Mouse (Mus musculus) T-helper 17 cell (primary cell): Measurements from ENCODE around the gene Snrnp200.
"Not testable (repeated sequence)": the region's sequence is repeated elsewhere in the genome, so short reads cannot be mapped to it uniquely, and the experiment has no call there.

Experiments used
- in situ Hi-C, 2 experiments: fragments of 300-600 bp; cut with MboI, MseI; formaldehyde crosslinking; loops; 1 replicate in 1 of 2; 2 replicates in 1 of 2; pipeline ENCODE4 v1.15.1; 2025; ENCODE audit warnings: high pct_unique_total_duplicates in 2 of 2

Gene Snrnp200

DNA sequence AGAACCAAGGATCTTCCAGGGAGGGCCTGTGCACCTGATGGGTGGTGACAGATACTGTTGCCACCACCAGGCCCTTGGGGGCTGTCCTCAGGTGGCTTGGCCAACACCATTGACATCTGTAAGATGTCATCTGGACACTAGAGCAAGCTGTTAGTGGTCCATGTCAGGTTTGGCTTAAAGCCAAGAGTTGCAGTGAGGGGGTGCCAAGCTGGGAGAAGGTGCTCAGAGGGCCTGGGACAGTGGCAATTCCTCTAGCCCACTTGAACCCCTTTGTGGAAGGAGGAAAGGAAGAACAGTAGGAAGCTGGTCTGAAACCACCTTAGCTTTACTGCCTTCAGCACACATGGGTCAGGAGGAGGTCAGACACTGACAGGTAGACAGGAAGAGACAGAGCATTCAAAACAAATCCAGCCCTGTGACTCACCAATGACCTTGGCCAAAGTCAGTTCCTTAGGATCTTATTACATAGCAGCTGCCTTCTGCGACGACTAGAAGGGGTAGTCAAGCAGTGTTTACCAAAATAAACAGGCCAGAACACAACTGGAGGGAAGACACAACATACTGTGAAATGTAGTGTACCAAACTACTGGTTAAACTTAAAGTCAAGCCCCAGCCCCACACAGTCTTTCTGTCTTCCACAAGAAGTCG is 43.8 kb downstream of the Snrnp200 start:
- in situ Hi-C loops = loop anchor here in 1 of 2 experiments (10.0 kb wide), 2 partner anchors 53 to 83 kb away; partner anchors contain the start of genes Astl and Dusp2

- in situ Hi-C loops = loop anchor here in 1 of 2 experiments (10.0 kb wide), 2 partner anchors 52 to 82 kb away; partner anchors contain the start of genes Astl and Dusp2
Observed at GRCm38 (mm10) chr2:127252787-127253186, 44.6 kb downstream of the Snrnp200 start.

DNA sequence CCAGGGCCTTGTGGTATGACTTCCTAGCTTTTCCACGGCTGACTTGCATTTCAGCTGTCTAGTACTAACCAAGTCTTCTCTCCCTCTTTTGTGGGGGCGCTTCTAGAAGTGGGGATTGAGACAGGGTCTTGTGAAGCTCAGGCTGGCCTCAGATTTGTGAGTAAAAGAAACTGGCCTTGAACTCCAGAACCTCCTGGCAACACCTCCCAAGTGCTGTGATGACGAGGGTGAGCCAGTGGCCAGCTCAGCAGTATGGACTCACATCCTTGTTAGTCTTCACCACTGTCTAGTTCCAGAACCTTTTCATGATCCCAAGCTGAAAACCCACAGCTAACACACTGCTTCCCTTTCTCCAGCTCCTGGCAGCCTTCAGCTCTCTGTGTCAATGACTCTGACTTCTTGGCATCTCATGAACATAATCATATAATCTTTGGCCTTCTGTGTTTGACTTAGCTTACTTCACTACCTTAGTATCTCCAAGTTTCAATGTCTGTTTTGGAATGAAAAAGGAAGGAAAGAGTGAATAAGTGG is 46.5 kb downstream of the Snrnp200 start:
- in situ Hi-C loops = loop anchor here in 1 of 2 experiments (10.0 kb wide), 2 partner anchors 50 to 80 kb away; partner anchors contain the start of genes Astl and Dusp2

DNA sequence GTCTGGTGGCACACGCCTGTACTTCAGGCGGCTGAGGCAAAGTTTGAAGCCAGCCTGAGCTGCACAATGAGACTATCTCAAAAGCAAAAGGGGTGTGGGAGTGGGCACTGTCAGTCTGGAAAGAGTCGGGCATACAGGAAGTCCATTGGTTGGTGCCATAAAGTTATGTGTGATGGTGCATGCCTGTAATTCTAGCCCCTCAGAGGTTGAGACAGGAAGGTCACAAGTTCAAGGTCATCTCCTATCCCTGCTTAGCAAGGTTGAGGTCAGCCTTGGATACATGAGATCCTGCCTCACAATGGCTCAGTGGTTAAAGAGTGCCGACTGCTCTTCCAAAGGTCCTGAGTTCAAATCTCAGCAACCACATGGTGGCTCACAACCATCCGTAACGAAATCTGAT is 47.1 kb downstream of the Snrnp200 start:
- in situ Hi-C loops = loop anchor here in 1 of 2 experiments (10.0 kb wide), 2 partner anchors 50 to 80 kb away; partner anchors contain the start of genes Astl and Dusp2

GRCm38 (mm10) chr2:127259340-127259739 is 51.2 kb downstream of the Snrnp200 start:
- in situ Hi-C loops = loop anchor here in 1 of 2 experiments (10.0 kb wide), 2 partner anchors 45 to 75 kb away; partner anchors contain the start of genes Astl and Dusp2

- in situ Hi-C loops = loop anchor here in 1 of 2 experiments (5.0 kb wide), 1 partner anchor 35 kb away; no protein-coding TSS in a partner anchor
Observed at GRCm38 (mm10) chr2:127262480-127262879, 54.3 kb downstream of the Snrnp200 start.

- in situ Hi-C loops = no loop called here
Observed at GRCm38 (mm10) chr2:127267854-127268253, 59.7 kb downstream of the Snrnp200 start.

GRCm38 (mm10) chr2:127269491-127270299 is 61.5 kb downstream of the Snrnp200 start, which contains the start of gene Stard7:
Gene Stard7 (plus strand): TSS chr2:127270218.
- in situ Hi-C loops = no loop called here

DNA sequence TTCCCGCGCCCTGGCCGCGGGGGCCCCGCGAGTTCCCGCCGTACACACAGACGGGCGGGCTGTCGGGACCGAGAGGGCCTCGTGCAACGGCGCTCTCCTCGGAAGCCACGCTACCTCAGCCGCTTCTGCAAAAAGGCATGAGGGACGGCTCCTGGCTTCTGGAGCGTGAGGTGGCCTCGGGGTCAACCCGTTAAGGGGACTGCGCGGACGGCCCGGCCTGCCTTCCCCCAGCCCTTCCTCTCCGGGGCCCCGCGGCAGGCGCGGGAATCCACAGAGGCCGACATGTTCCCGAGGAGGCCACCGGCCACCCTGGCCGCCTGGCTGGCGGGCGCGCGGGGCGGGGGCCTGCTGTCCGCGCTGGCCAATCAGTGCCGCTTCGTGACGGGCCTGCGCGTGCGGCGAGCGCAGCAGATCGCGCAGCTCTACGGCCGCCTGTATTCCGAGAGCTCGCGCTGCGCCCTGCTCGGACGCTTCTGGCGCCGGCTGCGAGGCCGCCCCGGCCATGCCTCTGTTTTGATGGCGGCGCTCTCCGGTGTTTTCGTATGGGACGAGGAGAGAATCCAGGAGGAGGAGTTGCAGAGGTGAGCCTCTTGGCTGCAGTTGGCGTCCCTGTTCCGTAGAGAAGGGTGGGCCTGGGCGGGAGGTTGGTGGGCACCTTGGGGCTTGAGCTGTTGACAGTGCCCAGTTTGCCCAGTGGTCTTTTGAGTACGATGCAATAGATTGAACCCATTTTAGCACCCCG is 62.3 kb downstream of the Snrnp200 start:
- in situ Hi-C loops = no loop called here

DNA sequence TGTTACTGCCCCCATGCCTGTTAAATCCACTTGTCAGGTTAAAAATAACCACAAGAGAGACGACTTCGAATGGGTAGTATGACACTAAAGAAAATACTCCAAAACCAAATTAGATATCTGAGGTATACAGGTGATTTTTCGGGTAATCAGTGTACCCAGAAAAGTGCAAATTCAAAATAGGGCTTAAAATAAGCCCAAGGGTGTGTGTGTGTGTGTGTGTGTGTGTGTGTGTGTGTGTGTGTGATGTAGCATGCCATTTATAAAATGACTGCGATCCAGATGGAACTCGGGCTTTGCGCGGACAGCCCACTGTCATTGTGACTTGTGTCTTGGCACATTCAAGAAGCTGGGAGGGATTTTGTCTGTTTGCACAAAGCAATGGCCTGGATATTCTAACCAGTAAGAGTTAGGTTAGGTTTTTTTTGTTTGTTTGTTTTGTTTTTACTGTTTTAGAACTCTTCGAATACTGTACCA is 62.9 kb downstream of the Snrnp200 start:
- in situ Hi-C loops = no loop called here

DNA sequence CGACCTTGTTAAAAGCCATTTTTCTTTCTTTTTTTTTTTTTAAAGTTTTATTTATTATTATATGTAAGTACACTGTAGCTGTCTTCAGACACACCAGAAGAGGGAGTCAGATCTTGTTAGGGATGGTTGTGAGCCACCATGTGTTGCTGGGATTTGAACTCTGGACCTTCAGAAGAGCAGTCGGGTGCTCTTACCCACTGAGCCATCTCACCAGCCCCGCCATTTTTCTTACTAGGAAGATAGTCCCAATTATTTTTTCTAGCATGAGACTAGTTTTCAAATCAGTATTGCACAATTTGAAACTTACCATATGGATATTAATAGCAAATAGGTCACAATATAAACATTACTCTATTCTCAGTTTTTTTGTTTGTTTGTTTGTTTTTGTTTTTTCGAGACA is 63.9 kb downstream of the Snrnp200 start:
- in situ Hi-C loops = not testable (repeated sequence)

DNA sequence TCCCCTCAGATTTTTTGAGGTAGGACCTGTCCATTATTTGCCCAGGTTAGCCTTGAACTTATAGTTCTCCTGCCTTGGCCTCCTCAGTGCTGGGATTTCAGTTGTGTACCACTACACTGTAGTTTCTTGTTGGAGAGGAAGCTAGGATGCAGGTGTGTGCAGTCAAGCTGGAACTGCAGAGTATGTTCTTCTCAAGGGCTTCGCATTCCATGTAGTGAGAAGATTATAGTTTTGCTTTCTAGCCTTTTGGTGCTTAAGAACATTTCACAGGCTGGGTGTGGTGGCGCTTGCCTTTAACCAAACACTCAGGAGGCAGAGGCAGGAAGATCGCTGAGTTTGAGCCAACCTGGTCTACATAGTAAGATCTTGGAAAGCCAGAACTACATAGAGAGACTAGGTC is 64.6 kb downstream of the Snrnp200 start:
- in situ Hi-C loops = no loop called here

GRCm38 (mm10) chr2:127274590-127274989 is 66.4 kb downstream of the Snrnp200 start:
- in situ Hi-C loops = no loop called here

DNA sequence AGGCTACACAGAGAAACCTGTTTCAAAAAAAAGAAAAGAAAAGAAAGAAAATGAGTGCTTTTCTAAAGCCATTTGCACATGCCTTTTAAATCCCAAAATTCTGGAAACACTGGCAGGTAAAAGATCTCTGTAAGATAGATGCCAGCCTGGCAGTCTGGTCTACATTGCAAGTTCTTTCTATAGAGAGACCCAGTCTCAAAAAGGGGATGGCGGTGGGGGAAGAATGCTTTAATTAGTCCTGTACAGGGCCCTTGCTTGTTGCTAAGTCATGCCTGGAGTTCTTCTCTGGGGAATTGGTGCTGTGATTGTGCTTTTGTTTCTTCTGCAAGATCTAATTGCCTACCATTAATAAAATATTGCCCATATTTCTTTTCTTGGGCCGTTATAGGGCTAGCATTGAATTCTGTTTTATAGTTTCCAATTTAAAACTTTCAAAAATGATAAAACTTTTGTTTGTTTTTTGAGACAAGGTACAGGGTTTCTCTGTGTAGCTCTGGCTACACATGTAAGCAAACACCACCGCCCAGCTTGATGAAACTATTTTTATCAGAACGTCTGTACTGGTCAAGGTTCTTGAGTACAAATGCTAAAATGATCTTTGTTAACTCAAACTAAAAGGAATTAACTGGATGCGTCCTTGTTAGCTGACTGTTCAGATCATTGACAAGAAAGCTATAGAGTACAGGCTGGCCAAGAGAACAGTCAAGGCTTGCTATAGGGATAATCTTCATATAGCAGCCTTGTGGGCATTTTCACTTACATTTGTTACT is 67.5 kb downstream of the Snrnp200 start:
- in situ Hi-C loops = no loop called here

GRCm38 (mm10) chr2:127278162-127278561 is 70.0 kb downstream of the Snrnp200 start:
- in situ Hi-C loops = no loop called here
